Mouse (Mus musculus) liver, adult (tissue): Measurements from ENCODE around the gene Bhlhe40.

Source experiments
- GATA4 ChIP-seq: IDR thresholded peaks from 2 replicates; pipeline ENCODE4 v1.6.1; 2014; ENCODE audit warnings: mild to moderate bottlenecking, low read length; ENCODE audit not compliant: insufficient replicate concordance

Bhlhe40 gene

DNA sequence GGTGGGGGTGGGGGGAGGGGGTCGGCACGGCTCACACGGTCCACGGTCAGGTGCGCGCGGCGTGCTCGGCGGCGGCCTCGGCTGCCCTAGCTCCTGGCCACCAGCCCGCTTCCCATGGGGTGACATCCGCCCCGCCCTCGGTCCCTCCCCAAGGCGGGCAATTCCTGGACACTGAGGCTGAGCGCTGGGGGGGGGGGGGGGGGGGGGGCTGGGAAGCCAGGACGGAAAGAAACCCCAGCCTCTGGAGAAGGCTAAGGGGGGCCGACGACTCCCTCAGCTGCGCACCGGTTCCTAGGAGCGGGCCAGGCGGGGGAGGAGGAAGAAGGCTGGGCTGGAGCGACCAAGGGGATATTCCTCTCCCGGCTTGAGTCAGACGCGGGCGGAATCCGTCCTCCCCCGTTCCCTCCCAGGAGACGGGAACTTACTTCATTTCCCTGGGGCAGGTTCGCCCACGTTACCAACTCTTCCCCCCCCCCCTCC lies 663 bp upstream of the Bhlhe40 start:
- TF ChIP-seq GATA4 = no peak

DNA sequence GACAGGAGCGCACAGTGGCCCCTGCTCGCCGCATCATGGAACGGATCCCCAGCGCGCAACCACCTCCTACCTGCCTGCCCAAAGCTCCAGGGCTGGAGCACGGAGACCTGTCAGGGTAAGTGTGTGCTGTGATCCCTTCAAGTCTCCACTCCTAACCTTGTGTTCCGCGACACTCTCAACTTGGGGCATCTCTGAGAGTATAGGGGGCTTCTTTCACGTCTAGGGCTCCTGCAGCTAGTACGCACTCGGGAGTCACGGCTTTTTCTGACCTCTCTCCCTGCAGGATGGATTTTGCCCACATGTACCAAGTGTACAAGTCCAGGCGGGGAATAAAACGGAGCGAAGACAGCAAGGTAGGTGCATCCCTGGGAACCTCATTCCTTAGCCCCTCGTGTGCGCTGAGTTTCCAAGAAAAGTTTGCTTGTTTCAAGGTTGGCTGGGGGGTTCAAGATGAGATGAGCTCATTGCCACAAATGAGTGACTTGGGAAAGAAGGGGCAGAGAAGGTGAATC lies 505 bp downstream of the Bhlhe40 start:
- TF ChIP-seq GATA4 = no peak

DNA sequence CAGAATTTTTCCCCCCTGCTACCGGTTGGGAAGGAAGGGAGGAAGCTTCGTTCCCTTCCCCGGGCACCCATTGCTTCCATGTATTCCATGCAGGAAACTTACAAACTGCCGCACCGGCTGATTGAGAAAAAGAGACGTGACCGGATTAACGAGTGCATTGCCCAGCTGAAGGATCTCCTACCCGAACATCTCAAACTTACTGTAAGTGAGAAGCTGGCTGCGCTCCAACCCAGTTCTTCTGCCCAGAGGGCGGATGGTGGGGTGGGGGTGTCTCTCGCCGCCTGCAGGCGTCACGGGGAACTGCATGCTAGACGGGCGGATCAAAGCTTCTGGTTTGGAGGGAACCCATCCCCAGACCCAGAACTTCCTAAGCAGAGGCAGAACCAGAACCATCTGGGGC lies 983 bp downstream of the Bhlhe40 start:
- TF ChIP-seq GATA4 = no peak; the same call in 1 of the 2 replicates

DNA sequence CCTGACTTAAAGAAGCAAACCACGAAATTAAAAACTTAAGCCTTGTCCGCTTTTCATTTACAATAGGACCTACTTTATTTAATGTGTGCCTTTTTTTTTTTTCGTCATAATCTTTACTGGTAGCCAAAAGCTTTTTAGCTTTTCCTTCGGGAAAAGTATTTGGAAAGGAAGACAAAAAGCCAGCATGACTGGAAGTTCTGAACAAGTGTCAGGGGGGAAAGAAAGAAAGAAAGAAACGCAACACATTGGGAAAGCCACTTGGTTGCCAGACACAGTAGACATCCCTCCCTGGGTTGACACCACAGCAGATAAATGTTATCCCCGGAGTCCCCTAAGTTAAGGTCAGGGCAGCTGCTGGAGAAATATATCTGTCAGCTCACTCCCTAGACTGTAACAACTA lies 1.5 kb downstream of the Bhlhe40 start:
- no peak for TF ChIP-seq GATA4

DNA sequence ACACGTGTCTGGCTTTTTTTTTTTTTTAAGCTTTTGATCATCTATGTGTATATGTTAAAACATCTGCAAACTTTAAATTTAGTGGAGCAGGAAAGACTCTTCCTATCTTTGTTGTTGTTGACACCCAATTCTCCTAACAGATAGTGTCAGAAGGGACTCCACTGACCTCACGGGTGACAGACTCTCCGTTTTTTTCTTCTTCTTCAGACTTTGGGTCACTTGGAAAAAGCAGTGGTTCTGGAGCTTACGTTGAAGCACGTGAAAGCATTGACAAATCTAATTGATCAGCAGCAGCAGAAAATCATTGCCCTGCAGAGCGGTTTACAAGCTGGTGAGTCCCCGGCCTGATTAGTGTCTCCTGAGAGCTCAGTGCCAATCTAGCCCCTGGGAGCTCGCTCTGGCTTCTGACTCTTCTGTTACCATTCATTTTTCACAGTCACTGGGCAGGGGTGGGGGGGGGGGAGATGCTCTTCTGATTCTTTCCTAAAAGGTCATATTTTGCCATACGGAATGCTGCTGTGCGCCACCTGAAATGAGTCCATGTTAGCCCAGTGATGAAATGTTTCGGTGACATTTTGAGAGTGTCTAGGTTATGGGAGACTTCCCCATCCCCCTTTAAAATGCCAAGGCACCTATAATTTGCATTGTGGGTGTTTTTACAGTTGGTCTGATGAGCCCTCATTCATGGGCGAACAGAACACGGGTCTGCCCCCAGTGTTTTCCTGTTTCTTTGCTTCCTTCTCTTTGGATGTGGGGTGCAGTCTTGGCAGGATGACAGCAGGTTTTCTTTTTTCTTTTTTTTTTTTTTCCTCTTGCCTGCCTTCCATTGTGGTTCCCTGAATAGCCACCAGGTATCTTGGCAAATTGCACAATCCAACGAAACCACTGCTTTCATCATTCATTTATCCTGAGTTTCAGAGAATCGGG lies 2.1 kb downstream of the Bhlhe40 start:
- no peak for TF ChIP-seq GATA4

DNA sequence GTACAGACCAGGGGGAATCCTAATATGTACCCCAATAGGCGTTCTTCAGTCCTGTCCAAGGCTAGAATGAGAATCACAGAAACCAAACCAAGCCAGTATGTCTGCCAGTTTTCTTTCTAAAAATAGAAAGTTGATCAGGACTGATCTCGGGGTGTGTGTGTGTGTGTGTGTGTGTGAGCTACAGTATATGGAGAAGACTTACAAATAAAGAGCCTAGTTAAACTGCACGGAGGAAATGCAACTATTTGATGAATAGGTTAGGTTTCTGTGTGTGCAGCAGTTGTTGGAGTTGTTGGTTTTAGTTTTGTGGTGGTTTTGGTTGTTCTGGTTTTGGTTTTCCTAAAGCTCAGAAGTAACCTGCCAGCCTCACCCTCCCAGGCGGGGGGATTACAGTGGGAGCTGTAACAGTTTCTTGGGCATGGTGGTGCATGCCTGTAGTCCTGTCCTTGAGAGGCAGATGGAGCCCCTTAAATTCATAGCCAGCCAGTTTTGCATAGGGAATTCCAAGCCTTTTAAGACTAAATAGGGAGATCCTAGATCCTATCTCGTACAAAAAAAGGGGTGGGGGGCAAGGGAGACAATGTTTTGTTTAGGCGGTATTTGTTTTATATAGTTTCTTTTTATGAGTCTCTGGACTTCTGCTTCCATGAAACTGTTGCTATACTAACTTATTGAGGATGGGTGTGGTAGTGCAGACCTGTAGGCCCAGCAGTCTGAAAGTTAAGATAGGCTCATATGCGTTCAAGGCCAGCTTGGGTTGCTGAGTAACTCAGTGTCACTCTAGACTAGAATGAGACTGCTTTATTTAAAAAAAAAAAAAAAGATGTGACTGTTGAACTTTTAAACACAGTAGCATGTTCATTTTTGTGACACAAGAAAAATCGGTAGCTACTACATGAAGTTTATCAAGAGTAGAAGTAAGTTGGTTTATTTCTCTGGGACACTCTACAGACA lies 3.1 kb downstream of the Bhlhe40 start:
- TF ChIP-seq GATA4 = no peak

DNA sequence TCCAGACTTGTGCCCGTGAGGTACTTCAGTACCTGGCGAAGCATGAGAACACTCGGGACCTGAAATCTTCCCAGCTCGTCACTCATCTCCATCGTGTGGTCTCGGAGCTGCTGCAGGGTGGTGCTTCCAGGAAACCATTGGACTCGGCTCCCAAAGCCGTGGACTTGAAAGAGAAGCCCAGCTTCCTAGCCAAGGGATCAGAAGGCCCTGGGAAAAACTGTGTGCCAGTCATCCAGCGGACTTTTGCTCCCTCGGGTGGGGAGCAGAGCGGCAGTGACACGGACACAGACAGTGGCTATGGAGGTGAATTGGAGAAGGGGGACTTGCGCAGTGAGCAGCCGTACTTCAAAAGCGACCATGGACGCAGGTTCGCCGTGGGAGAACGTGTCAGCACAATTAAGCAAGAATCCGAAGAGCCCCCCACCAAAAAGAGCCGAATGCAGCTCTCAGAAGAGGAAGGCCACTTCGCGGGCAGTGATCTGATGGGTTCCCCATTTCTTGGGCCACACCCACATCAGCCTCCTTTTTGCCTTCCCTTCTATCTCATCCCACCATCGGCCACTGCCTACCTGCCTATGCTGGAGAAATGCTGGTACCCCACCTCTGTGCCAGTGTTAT lies 4.2 kb downstream of the Bhlhe40 start:
- TF ChIP-seq GATA4 = no peak

DNA sequence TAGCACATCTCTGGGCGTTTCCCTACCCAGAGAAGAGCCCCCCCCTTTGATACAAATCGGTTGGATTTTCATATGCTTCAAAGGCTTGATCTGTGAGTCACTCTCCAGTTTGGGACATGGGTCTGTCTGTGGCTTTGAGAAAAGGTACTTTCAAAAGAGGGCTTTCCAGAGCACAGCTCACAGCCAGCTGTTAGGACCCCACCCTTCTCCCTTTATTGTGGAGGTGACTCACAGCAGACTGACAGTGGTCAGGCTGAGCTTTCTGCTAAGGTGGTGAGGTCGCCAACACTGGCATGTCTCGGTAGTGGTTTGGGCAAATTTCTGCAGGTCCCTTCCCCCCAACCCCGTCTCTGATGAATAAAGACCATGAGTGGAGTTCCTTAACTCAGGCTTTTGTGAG lies 5.2 kb downstream of the Bhlhe40 start:
- no peak for TF ChIP-seq GATA4

DNA sequence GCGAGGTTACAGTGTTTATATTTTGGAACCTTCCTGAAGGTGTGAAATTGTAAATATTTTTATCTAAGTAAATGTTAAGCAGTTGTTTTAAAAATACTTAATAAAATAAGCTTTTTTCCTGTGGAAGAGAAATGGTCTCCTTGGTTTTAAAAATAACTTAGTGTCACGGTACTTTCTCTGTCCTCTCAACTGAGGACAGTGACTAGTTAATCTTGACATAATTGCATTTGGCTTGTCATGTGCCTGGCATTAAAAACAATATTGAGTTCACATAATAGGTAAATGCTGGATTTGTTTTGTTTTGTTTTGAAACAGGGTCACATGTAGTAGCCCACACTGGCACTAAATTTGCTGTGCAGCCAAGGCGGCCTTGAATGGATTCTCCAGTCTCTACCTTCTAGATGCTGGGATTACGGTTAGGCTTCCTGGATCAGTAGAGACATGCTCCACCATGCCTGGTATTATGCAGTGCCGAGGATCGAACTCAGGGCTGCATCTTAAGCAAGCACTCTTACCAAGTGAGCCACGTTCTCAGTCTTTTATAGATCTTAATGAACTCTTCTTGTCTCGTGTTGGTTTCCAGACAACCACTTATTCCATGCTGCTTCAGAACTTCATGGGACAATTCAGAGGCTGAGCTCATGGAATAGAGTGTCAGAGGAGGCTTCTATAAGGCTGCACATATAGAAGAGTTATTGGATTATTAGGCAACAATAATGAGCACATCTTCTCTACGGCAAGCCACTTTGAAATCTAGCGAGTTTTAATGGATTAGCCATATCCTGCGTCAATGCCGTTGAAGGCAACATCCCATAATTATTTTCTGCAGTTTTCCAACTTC lies 6.4 kb downstream of the Bhlhe40 start:
- no peak for TF ChIP-seq GATA4

DNA sequence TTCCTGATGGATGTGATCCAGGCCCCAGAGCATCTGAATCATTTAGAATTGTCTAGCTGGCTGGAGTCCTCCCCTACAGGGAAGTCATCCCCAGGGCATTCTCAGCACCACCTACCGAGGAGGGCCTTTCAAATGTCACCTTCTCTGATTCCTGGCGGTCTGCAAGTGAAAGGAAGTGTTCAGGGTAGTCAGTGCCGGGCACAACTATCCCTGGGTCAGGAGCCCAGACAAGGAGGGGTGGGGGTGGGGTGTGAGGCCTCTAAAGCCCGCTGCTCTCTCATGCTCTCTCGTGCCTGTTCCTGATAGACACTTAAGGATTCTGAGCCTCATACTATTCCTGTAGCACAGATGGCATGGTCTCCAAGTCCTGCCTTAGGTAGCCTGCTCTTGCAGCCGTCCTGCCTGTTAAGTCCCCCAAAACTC lies 7.2 kb downstream of the Bhlhe40 start:
- TF ChIP-seq GATA4 = no peak

DNA sequence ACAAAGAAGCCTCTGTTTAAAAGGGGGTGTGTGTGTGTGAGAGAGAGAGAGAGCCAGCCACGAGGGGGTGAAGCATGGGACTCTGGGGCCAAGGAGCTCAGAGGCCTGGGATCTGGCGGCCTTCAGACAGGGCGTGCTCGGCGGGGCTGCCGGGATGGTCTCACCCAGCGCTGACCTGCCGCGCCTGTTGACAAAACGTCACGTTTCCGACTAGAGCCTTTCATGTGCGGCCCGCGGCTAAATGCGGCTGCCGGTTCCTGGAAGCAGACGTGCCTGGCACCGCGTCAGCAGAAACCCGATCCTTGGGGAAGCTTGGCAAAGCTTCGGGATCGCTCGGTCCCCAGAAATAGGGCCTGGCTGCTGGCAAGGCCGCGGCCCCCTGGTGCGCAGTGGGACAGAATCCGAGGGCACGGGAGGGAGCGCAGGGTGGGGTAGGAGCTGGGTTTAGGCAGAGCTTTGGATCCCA lies 7.9 kb downstream of the Bhlhe40 start:
- TF ChIP-seq GATA4 = peak; percentile 55; the same call in 1 of the 2 replicates

DNA sequence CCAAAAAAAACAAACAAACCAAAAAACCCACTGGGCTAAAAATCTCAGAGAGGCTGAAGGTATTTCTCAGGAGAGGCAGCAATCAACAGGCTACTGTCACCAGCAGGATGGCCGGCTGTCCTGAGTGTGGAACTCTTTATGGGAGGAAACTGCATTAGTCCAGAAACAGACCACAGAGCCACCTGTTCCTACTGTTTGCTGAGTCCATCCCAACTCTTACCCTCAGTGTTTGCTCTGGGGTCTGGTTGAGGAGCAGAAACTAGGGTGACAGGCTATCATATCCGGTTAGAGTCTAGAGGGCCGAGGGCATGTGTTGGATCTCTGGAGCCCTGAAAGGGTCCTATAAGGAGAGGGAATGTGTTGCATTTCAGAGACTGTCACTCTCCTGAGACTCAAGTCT lies 9.8 kb downstream of the Bhlhe40 start:
- no peak for TF ChIP-seq GATA4

DNA sequence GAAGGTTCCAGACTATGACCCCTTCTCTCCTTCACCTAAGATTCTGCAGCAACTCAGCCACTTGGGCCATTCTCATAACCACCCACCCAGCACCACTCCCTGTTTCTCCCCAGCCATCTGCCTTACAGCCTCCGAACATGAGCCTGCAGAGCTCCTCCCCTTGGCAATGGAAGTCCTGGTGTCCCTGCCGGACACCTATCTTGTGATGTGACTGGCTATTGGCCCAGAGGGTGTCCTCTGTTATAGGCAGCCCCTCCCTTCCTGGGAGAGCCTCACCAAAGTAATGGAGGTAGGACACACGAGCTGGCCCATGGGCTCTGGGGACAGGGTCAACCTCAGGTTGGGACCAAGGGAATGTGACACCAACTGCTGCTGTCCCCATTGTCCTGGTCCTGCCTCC lies 10.4 kb downstream of the Bhlhe40 start:
- TF ChIP-seq GATA4 = no peak

DNA sequence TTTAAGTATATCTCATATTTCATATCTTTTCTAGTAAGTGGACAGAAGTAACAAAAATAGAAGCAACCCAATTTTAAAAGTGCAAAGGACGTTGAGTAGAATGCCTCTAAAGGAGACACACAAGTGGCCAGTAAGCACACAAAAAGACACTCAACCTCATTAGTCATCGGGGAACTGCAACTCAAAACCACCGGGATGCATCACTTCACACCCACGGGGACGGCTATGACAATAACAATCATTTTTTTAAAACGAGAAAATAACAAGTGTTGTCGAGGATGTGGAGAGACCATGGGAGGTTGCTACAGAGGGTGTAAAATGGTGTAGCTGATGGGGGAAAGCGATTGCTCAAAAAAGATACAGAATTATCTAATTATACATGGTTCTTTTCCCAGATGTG lies 11.7 kb downstream of the Bhlhe40 start:
- TF ChIP-seq GATA4 = no peak

DNA sequence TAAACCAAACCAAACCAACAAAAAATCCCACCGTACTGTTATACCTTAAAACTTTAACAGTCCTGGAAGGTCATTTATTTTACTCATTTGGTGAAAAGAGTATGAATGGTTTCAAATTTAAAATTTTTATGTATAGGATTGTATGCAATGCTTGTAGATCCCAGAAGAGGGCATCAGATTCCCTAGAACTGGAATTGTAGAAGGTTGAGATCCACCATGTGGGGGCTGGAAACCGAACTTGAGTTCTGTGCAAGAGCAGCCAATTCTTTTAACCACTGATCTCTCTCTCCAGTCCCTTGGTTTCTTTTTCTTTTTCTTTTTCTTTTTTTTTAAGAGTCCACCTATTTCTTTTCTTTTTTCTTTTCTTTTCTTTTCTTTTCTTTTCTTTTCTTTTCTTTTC lies 13.8 kb downstream of the Bhlhe40 start:
- no peak for TF ChIP-seq GATA4
